Mouse (Mus musculus) cerebral cortex, adult 2 months (tissue): Measurements from ENCODE around the gene Gm3448.

Experiments used
- WGBS: fragments of 180-500 bp; shearing (Covaris S2); methylation state at CpG from one replicate; pipeline ENCODE4 v1.1.7; 2018; 5-methylcytosine and 5-hydroxymethylcytosine counted together

The Gm3448 gene

GRCm38 (mm10) chr17:15031414-15031813, 9.9 kb downstream of the Gm3448 start:
- no CpG with 5 or more reads among the region's 4 CpGs for WGBS

GRCm38 (mm10) chr17:15025513-15025912, 15.8 kb downstream of the Gm3448 start:
- no CpG with 5 or more reads among the region's 6 CpGs for WGBS

DNA sequence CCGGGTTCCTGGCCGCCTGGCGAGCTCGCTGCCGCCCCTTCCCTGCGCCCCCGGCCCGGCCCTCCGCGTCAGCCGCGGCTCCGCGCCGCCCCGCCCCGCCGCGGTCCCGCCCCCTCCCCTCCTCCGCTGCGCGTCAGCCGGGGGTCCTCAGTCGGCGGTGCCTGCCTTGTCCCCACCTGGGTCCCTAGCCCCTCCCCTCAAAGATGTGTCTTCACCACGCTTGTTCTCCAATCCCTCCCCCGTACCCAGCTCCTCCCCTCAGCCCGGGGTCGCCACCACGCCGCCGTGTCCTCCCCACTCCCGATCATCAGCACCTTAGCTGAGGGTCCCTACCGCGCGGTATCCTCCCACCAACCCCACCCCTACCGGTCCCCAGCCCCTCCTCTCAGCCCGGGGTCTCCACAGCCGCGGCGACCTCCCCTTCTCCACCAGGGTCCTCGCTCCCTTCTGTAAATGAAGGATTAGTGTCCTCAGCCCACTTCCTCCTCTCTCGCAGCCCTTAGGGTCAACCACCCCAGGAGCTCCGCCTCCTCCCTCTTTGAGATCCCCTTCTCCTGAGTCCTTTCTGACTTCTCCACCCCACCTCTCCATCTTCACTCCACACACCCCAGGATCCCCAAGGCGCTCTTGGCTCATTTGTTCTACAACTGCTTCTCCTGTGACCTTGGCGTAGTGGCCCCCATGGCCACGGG, 16.7 kb downstream of the Gm3448 start:
- WGBS = no CpG with 5 or more reads among the region's 48 CpGs

- no CpG with 5 or more reads among the region's 97 CpGs for WGBS
Measured at GRCm38 (mm10) chr17:15023878-15024492, 17.4 kb downstream of the Gm3448 start.

DNA sequence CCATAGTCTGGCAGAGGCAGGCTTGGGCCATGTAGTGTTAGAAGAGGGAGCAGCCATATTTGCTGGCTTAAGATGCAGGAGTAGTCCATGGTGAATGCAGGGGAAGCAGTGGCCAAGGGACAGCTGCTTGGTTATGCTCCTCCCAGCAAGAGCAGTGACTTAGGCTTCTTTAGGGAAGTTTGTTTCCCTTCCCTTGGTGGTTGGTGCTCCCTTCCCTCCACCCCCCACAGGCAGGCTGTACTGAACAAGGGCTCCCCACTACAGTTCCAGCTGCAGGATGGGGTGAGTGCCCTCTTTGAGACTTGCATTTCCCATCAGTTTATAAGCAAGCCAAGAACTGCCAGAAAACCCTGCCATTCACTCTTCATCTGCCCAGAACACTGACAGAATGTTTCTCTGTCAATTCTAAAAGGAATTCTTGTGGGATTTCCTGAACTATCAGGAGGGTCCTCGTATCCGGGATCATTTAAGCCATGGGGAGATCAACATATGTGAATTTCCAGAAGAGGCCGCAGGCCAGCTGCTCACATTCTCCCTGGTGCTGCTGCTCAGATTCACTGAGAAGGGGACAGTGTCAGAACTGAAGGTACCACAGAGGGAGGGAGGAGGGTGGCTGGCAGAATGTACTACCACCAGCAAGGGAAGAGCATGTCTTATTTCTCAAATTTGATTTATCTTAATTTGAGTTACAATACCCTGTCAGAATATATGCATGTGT, 19.7 kb downstream of the Gm3448 start:
- 66% methylated on average over 3 of the region's 3 CpGs for WGBS

DNA sequence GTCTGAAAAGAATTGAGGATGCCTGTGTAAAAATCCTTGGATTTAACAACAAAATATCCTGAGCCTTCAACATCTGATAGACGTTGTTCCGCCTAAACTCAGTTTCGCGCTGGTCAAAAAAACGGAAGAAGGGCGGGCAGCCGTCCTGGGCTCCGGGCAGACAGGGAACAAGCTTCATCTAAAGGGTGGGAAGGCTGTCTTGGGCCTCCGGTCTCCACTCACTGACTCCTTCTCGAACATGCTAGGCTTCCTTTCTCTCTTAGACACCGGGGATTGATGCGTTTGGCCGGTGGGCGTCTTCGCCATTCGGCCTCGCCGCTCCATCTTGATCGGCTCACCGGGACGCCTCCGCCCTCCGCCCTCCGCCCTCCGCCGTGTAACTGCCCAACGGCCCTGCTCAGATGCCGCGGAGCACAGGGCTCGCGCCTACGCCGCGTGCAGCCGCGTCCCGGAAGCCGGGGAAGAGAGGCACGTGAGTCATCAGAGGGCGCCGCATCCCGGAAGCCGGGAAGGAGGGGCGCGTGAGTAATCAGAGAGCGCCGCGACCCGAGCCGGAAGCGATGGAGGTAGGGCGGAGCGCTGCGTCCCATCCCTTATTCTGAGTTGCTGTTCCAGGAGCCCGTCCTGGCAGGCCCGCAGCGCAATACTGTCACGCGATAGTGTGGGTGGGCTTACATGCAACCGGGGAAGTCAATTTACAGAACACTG, 31.5 kb downstream of the Gm3448 start, which contains the start of gene Gm3435:
Gene Gm3435 (plus strand): TSS at position 471 of the 708 bp plus-strand sequence.
- no CpG with 5 or more reads among the region's 60 CpGs for WGBS

DNA sequence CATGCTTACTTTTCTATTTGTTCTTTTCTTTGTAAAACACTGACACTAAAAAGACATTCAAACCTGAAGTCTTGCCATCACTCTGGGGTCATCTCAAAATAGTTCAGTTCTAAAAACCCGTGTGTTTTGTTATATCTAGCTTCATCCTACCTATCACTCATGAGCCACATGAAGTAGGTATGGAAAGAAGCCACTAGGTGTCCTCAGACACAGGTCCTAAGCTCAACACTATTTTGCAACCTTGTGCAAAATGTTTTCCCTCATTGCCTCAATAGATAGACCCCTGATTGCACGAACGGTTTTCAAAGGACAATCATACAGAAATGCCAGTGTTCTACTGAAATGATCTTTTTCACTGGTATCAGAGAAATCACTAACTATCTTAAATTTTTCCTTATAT, 32.2 kb downstream of the Gm3448 start:
- no CpG with 5 or more reads among the region's 3 CpGs for WGBS

DNA sequence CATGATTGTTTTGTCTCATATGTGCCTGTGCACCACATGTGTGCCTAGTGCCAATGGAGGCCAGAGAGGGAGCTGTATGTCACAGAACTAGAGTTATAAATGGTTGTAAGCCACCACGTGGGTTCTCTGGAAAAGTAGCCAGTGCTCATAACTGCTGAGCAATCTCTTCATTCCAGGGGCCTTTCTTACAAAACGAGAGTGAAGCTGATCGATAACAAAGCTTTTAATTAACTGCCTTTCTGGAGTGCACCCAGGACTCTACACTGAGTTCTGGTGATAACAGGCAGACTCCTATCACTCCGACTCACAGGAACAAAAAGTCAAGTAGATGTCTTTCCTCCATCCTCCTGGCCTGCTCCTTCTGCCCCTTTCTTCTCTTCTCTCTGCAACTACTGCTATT, 41.3 kb downstream of the Gm3448 start:
- no CpG with 5 or more reads among the region's 4 CpGs for WGBS

- WGBS = no CpG with 5 or more reads among the region's 5 CpGs
Measured at GRCm38 (mm10) chr17:14994140-14994539, 47.2 kb downstream of the Gm3448 start.

GRCm38 (mm10) chr17:14993139-14993832, 48.1 kb downstream of the Gm3448 start:
- no CpG with 5 or more reads among the region's 47 CpGs for WGBS

DNA sequence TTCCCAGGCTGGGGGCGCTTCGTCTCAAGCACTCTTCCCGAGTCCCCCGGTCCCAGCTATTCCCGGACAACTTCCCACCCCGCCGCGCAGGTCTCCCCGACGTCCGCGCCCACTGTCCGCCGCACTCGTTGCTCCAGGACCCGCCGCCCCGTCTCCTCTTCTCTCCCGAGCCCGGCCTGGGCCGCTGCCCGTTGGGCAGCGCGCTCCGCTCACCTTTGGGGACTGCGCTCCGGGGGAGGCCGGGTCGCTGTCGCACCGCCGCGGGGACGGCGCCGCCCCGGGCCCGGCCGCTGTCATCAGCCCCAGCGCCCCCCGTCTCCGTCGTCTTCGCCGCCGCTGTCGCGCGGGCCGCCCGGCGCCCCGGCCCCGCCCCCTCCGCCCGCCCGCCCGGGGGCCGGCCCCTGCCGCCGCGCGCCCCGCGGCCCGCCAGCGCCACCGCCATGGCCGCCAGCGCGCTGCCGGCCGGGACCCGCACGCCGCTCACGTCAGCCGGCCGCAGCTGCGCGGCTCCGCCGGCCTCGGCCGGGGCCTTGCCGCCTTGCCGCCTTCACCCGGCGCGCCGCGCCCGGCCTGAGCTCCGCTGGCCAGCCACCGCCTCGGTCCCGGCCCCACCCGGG, 48.7 kb downstream of the Gm3448 start:
- WGBS = no CpG with 5 or more reads among the region's 98 CpGs

DNA sequence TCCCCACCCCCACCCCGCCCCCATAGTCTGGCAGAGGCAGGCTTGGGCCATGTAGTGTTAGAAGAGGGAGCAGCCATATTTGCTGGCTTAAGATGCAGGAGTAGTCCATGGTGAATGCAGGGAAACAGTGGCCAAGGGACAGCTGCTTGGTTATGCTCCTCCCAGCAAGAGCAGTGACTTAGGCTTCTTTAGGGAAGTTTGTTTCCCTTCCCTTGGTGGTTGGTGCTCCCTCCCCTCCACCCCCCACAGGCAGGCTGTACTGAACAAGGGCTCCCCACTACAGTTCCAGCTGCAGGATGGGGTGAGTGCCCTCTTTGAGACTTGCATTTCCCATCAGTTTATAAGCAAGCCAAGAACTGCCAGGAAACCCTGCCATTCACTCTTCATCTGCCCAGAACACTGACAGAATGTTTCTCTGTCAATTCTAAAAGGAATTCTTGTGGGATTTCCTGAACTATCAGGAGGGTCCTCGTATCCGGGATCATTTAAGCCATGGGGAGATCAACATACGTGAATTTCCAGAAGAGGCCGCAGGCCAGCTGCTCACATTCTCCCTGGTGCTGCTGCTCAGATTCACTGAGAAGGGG, 51.1 kb downstream of the Gm3448 start:
- WGBS = 64% methylated on average over 4 of the region's 5 CpGs

DNA sequence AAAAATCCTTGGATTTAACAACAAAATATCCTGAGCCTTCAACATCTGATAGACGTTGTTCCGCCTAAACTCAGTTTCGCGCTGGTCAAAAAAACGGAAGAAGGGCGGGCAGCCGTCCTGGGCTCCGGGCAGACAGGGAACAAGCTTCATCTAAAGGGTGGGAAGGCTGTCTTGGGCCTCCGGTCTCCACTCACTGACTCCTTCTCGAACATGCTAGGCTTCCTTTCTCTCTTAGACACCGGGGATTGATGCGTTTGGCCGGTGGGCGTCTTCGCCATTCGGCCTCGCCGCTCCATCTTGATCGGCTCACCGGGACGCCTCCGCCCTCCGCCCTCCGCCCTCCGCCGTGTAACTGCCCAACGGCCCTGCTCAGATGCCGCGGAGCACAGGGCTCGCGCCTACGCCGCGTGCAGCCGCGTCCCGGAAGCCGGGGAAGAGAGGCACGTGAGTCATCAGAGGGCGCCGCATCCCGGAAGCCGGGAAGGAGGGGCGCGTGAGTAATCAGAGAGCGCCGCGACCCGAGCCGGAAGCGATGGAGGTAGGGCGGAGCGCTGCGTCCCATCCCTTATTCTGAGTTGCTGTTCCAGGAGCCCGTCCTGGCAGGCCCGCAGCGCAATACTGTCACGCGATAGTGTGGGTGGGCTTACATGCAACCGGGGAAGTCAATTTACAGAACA, 62.8 kb downstream of the Gm3448 start, which contains the start of the genes 9030025P20Rik and Gm3417:
Gene 9030025P20Rik (plus strand): TSS at position 107 of the 677 bp plus-strand sequence.
Gene Gm3417 (minus strand): TSS at position 429 of the 677 bp plus-strand sequence.
- WGBS = no CpG with 5 or more reads among the region's 60 CpGs

- WGBS = 0% methylated on average over 4 of the region's 7 CpGs
Measured at GRCm38 (mm10) chr17:14977718-14978361, 63.5 kb downstream of the Gm3448 start.

GRCm38 (mm10) chr17:14968373-14968913, 72.9 kb downstream of the Gm3448 start:
- whole genome bisulfite sequencing = no CpG with 5 or more reads among the region's 6 CpGs

DNA sequence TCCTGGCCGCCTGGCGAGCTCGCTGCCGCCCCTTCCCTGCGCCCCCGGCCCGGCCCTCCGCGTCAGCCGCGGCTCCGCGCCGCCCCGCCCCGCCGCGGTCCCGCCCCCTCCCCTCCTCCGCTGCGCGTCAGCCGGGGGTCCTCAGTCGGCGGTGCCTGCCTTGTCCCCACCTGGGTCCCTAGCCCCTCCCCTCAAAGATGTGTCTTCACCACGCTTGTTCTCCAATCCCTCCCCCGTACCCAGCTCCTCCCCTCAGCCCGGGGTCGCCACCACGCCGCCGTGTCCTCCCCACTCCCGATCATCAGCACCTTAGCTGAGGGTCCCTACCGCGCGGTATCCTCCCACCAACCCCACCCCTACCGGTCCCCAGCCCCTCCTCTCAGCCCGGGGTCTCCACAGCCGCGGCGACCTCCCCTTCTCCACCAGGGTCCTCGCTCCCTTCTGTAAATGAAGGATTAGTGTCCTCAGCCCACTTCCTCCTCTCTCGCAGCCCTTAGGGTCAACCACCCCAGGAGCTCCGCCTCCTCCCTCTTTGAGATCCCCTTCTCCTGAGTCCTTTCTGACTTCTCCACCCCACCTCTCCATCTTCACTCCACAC, 79.7 kb downstream of the Gm3448 start:
- no CpG with 5 or more reads among the region's 44 CpGs for WGBS

GRCm38 (mm10) chr17:14960951-14961556, 80.3 kb downstream of the Gm3448 start, which contains the start of gene Phf10:
Gene Phf10, minus strand, starts transcription at chr17:14961273.
- 6% methylated on average over 53 of the region's 100 CpGs for WGBS

GRCm38 (mm10) chr17:14960520-14960919, 80.8 kb downstream of the Gm3448 start:
- under 1% methylated on average over 21 of the region's 23 CpGs for WGBS
